Mouse (Mus musculus) layer of hippocampus, postnatal 14 days (tissue): ENCODE measurements at regions not wholly inside any gene's neighbourhood (a gene's known extent, or its start where the extent isn't known, plus 50 kb on each side); places are given as distances from the start of the nearest gene placed in this dataset.
"Not testable (repeated sequence)": the region's sequence is repeated elsewhere in the genome, so short reads cannot be mapped to it uniquely, and the experiment has no call there.

ENCODE experiments used
- DNase-seq, 2 experiments: peaks; one replicate each; pipeline ENCODE4 v3.0.0; 2021 to 2022; ENCODE audit warnings: low spot score in 2 of 2, mixed read lengths in 1 of 2

DNA sequence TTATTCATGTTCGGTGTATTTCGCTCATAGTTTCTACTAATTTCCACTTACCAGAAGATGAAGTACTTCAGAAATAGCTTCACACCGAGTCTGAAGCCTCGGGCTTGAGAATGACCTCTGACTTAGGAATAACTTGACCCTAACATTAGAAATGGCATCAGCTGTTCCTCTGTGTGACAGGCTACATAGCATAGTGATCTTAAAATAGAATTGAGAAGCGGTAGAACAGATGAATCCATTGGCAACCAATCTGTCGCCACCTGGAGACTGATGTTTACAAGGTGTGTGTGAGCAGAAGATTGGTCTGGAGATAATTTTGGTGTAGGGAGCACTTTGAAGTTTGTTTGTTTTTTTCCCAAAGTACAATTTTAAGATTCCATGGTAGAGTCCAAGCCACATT lies 60.9 kb upstream of the Ahi1 start:
- DNase-seq = no peak

DNA sequence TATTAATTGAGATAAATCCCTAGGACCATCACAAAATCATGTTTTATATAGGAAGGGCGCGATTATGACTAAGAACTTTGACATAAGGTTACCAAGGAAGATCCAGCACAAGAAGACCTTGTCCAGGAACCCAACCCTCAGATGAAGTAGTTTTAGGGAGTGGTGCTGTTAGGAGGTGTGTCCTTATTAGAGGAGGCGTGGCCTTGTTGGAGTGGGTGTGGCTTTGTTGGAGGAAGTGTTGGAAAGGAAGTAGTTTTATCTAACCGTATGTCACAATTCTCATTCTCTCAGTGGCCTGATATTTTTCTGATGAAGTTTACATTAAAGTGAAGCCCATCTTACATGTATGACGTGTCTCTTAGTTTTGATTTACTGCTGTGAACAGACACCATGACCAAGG lies 68.7 kb upstream of the Ahi1 start:
- DNase-seq = no peak

DNA sequence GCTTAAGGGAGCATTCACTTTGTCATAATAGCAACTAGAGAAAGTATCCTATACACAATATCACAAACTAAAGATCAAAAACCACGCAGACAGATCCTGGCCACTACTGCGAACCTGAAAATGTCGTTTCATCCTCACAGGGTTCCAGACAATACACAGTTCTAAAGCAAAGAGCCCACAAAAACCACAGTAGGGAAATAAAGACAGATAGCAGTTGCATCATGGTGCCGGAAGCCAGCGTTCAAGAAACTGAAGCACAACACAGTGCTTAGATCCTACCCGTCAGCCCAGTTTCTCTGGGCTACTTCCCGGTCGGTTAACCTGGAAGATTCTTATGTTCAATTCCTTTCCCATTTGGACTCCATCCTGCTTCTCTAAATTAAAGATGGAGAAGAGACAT lies 69.7 kb upstream of the Ahi1 start:
- DNase-seq = no peak

DNA sequence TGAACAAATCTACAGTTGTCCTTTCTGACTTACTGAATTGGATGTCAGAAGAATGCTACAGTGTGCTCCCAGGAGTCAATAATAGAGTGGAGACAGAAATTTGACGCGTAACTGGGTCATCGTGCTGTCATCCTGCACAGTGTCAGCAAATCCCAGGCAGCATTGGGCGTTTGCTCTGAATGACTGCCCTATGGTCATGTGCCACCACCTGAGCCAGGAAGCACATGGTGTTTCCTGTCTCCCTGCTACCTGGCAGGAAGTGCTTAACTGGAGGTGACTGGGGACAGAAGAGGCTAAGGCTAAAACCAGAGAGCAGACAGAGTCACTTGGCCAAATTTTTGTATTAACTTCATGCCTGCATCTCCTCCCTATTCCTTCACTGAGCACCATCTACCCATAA lies 72.1 kb upstream of the Ahi1 start:
- no peak for DNase-seq

DNA sequence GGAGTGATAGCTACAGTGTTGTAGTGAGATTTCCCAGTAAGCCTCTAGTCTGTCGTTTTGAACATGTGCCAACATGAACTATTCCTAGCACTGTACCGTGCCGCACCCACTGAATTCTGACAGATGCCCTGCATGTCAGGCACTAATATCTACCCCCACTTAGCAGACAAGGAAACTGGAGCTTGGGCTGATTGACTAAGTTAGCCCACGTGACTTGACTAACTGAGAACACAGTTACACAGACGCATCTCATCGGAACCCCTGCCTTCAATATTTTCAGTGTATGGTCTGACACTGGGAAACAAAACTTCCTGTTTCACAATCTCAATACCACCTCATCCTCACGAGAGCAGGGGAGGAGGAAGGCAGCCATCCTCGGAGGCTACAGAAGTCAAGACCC lies 72.9 kb upstream of the Ahi1 start:
- DNase-seq = no peak

DNA sequence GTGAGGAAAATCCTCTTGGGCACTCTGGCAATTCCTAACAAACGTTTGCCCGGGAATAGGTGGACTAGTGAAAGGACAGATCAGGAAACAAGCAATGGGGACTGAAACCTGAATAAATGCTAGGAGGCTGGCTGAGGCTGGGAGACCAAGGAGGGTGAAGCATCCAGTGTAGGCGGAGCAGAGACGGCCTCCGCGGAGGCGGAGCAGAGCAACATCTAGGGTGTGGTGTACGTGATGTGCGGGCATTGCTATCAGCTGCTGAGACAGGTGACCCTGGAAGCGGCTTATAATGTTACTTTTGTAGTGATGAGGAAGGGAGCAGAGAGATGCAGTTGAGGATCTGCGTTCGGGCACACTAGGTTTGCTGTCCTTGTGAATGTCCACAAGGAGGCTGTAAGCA lies 85.3 kb upstream of the Ahi1 start:
- DNase-seq = no peak

DNA sequence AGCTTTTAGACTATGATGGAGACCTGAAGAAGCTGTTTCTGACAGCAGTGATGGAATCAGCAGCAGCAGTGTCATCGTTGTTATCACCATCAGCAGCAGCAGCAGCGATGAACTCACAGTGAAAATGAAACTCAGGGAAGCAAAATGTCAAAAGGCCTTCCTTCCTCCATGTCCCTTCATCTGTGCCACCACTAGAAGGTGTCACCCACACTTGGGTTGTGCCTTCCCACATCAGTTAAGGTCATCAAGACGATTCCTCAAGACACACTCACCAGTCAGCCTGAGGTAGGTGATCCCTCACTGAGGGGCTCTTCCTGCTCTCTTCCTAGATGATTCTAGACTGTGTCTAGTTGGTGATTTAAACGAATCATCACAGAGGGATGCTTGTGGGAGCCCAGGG lies 87.3 kb upstream of the Ahi1 start:
- no peak for DNase-seq

DNA sequence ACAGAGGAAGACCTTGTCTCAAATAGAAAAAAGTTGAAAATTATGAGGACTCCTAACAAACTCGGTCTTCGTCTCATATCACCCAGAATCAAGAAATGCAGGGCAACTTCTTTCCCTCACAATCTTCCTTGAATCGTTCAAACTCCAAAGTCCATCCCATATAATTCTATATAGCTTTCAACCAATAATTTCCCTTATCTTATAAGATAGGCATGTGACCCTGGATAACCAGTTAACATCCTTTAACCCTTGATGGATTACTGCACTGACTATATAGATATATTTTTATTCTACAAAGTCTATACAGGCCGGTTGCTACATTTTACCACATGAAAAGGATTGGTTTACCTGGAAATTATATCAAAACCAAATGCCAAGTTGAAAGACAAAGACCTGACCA lies 94.9 kb upstream of the Ahi1 start:
- DNase-seq = no peak

DNA sequence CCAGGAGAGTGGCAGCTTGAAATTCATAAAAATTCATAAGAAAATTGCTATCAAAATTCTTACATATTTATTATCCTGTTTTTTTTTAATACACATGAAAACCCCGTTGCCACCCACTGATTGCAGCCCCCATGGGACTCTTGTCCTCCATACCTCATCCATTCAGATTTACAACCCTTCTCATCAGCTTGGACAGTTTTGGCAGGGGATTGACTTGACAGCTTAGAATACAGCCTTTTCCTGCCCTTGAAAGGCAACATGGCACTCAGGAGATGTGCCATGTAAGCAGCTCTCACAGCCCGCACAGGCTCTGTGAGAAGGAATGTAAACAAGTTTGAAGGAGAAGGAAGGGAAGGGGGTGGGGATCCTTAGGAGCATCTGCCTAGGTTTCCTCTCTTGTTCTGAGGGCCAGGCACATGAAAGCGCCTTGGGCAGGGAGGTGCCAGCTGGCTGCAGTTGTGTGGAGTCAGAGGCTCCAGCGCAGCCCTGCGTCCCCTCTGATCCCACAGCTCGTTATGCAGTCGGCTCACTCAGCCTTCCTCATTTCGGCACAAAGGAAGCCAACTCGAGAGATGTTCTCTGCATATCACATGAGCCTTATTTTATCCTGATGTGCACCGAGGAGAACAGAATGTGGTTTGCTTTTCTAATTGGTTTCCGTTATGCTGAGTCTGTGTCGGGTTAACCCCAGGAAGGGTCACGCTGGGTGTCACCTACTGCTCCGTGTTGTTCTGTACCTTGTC lies 97.6 kb upstream of the Ahi1 start:
- DNase-seq = peak; percentile 50 to 66

DNA sequence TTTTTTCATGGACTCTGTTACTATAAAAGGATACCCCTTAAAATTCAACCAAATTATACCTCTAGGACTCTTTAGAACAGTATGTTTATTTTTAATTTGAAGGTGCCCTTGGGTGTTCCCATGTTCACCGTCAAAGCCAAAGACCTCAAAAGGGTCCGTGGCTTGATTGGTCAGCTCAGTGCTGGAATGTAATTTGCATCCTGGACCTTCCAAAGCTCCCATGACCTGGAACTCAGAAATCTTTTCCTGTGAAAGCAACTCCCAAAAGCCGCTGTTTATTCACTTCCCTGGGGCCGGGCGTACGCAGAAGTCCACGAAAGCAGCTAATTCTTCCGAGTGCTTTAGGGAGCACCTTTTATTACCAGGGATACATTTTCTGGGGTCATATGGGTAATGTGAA lies 105.1 kb upstream of the Ahi1 start:
- no peak for DNase-seq

DNA sequence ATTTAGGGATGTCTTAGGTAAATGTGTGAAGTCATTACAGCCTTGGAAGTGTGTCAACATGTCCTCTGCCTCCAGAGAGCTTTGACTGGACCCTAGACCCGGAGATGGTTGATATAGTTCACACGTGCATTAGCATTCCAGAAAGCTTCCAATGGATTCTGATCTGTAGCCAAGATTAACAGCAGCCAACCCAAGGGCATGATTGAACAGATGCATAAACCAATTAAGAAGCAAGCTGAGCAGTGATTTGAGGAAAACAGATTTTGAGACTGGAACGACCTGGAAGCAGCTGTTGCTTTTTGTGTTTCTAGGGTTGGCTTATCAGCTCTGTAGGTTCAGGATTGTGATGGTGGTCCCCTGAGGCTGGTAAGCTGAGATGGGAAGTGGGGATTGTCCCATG lies 109.1 kb upstream of the Ahi1 start:
- no peak for DNase-seq

DNA sequence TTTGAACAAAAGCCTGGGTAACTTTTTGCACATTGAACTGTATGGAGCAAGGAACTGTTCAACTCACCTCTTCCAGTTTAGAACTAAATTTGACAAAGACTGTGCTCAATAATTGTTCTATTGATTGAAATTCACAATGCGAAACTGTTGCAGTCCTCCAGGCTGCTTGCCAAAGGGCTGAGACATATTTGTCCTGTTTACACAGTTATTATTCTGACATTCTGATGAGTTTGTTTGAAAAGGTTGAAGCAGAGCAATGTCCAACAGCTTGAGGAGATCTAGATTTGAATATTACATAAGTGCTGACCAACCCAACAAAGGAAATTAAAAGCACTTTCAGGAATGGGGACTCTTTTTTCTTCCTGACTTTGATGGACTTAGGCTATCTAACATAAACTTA lies 110.2 kb upstream of the Ahi1 start:
- no peak for DNase-seq

DNA sequence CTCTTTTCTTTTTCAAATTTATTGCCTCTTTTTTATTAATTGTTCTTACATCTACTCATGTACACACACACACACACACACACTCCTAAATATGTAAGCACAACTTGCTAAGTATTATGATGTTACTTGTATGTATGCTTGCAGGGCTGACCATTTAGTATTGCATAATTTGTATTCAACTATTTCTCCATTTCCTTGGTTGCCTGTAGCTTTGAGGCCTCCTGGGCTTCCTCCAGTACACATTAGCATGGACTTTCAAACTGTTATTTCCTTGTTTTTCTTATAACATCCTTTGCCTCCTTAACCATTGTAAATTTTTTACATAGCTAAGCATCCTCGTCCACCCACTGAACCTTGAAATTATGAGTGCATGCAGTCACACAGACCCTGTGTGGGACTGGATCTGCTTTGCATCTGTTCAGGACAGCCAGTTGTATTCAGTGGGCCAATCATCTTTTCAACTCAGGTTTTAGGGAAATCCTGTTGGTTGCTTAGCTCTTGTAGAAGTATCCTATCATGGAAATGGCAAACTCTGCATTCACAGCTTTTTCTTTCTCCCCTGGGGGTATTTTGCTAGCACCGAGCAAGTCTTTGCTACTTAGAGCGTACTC lies 110.8 kb upstream of the Ahi1 start:
- no peak for DNase-seq

DNA sequence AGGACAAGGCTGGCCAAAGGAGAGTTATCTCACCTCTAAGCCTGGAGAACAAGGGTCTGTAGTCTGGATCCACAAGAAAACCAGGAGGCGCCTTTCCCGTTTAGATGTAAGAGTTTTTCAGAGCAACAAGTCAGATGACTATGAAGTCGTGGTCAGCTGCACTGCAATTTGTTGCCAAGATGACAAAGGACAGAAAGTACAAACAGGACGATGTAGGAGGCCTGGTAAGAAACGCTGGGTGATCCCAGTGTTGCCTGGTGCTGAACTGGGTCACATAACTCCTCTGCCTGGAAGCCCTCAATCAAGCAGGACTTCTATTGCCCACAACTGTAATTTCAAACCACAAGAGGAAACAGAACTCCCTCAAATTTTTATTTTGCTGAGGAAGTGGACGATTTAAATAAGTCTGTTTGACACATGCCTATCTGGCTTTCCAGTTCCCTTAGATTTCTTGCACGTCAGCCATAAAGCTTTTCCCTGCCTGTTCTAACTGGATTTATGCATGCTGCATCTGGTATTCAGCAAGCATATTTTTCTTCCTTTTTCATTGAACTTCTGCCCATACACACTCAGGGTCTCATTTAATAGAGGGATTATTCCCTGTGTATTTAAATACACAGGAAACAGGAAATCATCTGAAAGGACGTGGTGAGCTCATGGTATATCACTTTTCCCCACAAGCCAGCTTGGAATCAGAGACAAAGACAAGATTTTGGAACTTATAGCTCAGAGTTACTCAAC lies 113.5 kb upstream of the Ahi1 start:
- no peak for DNase-seq

DNA sequence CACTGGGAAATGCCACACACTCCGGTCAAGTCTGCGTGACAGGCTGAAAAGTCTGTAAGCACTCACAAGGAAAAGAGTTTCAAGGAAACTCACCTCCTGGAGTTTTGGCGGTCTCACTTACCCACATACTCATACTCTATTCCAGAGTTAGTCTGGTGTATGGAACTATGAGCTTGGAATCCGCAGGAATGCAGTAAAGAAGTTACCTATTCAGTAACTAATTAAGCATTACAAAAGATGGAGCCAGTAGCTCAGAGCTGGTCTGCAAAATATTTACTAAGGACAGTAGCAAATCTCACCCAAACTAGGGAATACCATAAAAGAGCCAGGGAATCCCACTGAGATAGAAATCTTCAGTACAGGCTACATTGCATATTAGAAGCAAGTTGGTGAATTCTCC lies 111.9 kb upstream of the Pde7b start:
- DNase-seq = not testable (repeated sequence)

DNA sequence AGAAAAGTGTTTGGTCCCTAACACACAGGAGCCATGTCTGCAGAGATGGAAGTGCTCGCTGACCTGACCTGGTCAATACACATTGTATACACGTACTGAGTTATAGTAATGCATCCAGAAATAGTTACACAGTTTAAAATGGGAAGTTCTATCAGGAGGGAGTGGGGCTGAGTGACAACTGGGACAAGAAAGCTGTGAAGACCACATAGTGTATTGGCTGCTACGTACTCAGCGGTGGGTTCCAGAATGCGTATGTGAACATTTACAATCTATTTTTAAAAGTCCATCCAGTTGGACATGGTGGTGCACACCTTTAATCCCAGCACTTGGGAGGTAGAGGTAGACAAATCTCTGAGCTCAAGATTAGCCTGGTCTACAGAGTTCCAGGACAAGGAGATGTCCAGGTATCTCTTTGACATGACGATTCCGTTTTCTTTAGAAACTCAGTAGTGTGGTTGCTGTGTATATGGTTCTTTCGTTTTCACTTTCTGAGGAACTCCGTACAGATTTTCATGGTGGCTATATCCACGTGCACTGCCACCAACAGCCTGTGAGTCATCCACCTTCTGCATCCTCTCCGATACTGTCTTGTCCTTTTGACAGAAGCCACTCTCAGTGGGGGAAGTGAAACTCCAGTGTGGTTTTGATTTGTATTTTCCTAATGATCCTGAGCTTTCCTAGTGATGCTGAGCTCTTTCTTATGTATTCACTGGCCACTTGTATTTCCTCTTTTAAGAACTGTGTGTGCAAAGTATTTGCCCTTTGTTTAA lies 110.1 kb upstream of the Pde7b start:
- no peak for DNase-seq

DNA sequence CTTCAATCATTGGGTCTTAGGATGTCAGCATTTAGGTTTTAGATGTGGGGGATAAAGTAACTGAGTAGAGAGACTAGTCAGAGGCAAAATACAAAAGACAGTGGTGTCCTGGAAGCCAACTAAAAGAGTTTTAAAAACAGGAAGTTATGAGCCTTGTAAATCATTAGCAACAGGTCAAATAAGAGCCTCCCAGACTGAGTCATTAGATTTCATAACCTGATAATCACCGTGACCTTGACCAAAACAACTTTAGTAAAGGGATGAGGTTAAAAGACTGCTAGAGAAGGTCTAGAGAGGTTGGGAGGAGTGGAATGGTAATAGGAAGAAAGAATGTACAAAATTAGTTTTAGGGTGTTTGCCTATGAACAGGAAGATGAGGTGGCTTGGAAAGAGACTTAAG lies 103.4 kb upstream of the Pde7b start:
- no peak for DNase-seq

DNA sequence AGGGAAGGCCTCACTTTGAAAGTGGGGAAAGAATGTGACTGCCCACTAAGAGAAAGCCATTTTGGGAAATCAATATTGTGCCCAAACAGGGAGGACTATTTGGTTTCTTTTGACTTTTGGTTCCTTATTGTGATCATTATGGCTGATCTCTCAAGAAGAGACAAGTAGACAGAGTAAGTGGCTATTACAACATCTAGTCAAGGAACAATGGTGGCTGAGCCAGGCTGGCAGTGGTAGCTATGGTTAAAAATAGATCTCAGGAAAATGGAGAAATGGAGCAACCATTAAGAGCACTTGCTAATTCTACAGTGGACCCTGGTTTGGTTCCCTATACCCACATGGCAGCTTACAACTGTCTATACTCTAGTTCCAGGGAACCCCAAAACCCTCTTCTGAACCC lies 102.6 kb upstream of the Pde7b start:
- no peak for DNase-seq

DNA sequence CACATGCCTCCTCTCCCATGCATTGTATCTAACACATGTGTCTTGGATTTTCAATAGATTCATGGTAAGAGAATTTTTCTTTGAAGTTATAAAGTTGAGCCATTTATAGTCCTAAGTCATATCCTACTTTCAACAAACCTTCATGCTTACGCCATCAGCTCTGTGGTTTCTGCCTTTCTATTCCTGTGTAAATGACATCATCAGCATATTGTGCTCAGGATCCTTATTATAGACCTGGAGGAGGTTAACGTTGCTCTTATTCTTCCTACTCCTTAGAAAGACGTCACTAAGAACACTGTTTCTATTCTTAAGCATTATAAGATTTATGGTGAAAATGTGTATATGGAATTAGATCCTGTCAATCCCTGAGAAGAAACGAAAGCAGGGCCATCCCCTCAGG lies 93.7 kb upstream of the Pde7b start:
- no peak for DNase-seq

DNA sequence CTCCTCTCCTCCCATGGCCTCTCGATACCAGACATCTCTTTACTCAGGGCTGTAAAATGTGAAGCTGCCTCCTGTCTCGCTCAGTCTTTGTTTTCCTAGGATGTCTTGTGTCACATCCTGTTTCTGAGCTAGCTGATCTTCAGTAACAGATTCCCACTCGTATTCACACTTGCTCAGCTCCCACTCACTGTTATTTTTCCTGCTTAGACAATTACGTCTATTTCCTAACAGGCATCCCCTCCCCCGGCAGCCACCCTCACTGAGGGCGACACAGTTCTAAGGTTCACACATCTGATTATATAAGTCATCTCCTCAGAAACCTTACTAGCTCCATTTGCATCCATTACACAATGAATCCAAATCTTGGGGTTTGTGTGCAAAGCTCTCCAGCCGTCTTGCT lies 74.9 kb upstream of the Pde7b start:
- no peak for DNase-seq

DNA sequence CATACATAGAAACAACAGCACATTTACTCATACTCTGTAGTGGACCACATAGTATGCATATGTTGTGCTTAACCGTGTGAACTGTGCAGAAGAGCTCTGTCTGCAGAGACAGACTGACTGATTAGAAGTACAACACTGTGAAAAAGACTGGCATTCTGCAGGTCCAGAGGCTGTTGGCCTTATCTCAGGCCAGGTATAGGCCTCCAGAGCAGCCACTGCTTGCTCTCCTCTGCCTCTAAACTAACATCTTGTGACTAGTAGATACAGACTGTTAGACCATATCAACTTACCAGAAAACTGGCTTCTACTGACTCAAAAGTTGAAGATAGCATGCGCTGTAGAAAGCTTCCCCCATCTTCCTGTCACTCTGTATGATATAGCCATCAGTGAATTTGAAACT lies 73.5 kb upstream of the Pde7b start:
- DNase-seq = no peak

DNA sequence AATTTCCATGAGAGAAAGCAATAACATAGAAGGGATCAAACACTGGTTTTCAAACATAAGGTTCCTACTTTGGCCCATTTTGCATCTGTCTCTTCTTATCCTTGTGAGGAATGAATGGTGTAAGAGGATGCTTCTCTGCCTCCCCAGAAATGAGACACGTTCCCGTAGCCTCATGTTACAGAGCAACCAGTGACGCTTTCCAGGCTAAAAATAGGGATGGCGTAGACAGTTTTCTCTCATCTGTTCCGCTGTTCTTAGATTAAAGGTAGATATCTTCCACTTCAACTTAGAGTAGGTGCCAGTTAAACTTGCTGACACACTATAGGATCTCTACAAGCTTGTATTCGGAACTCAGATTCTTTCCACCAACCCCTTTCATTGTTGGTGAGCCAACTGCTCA lies 69.1 kb upstream of the Pde7b start:
- DNase-seq = no peak
